In genomic region chr16:17796971-17797811, GRCm38 (mm10) we compare ENCODE assay signal across 8 mouse cellular contexts. TPM values are rescaled to one million over a fixed set of nuclear protein-coding genes. Genes with fewer than 3 reads are reported as not detected.
DNase-seq lines count a peak whose midpoint lies in the region; ATAC-seq and TF ChIP-seq lines count a peak whose summit lies in the region.

Gene Scarf2 (plus strand): TSS chr16:17797282.

- peak within 1 kb of the TSS; percentile 70 for H3K4me3 ChIP-seq in gastrocnemius, adult 2 months
- peak within 1 kb of the TSS; percentile 50 for H3K4me3 ChIP-seq in hindbrain, embryonic 15.5 days
- peak within 1 kb of the TSS; percentile 50 for H3K4me3 ChIP-seq in liver, embryonic 16.5 days (ENCODE audit: low read depth, low read length)

- 2% methylated on average over 77 of the region's 81 CpGs for WGBS in hindbrain, embryonic 15.5 days
- WGBS in liver, embryonic 16.5 days (ENCODE audit: insufficient replicate concordance) = 3% methylated on average over 71 of the region's 81 CpGs

- peak within 1 kb of the TSS; percentile 87 for H3K27ac ChIP-seq in gastrocnemius, adult 2 months
- 0 out of 2 replicates have a peak within 1 kb of the TSS, but pooled peaks have one; percentile 28 for H3K27ac ChIP-seq in hindbrain, embryonic 15.5 days (replicated peaks)
- H3K27ac ChIP-seq in liver, embryonic 16.5 days (ENCODE audit: low read length) = no peak within 1 kb of the TSS

- no peak; the same call in 1 of the 2 replicates for ATAC-seq in hindbrain, embryonic 15.5 days (ENCODE audit: low FRiP score, low read depth)
- 0 out of 2 replicates have a peak, but pooled peaks have one; percentile 19 for ATAC-seq in liver, embryonic 16.5 days (ENCODE audit: low read depth)
- ATAC-seq in monocyte, adult 5-6 weeks (replicated peaks; ENCODE audit: insufficient number of reproducible peaks, low FRiP score, low TSS enrichment, poor library complexity, severe bottlenecking) = no peak

- intact Hi-C loops in gastrocnemius, adult 2 months (cut with DNase I) = no loop called here

- peaks cover 23% of the 10 kb centered on the region for H3K4me1 ChIP-seq in hindbrain, embryonic 15.5 days (replicated peaks)
- H3K4me1 ChIP-seq in liver, embryonic 16.5 days (ENCODE audit: control insufficient read depth, low read depth, low read length) = peaks cover 4% of the 10 kb centered on the region; the same call in 1 of the 2 replicates

- H3K36me3 ChIP-seq in hindbrain, embryonic 15.5 days = peaks cover 14% of the 10 kb centered on the region
- no peaks in the 10 kb centered on the region for H3K36me3 ChIP-seq in liver, embryonic 16.5 days (ENCODE audit: control insufficient read depth, insufficient read depth)

- peaks cover 72% of the 10 kb centered on the region for H3K27me3 ChIP-seq in hindbrain, embryonic 15.5 days
- H3K27me3 ChIP-seq in liver, embryonic 16.5 days (ENCODE audit: control insufficient read depth, insufficient read depth, low read depth, low read length) = peaks cover 70% of the 10 kb centered on the region

- H3K4me2 ChIP-seq in hindbrain, embryonic 15.5 days = peak within 1 kb of the TSS; percentile 91
- H3K4me2 ChIP-seq in liver, embryonic 16.5 days (ENCODE audit: low read depth, low read length) = peak within 1 kb of the TSS; percentile 60

- TF ChIP-seq CTCF in gastrocnemius, adult 2 months (IDR thresholded peaks at IDR 0.05) = no peak

- H3K9ac ChIP-seq in hindbrain, embryonic 15.5 days = peak within 1 kb of the TSS; percentile 55
- peak within 1 kb of the TSS; percentile 30 for H3K9ac ChIP-seq in liver, embryonic 16.5 days (ENCODE audit: low read depth, low read length)

- peak; percentile 74 for DNase-seq in 3T3-L1 (ENCODE audit: low read depth, low spot score)
- peak; percentile 62 for DNase-seq in adrenal gland, postnatal 10 days
- peak; percentile 84 for DNase-seq in gastrocnemius, adult 2 months
- DNase-seq in ovary, postnatal 14 days (ENCODE audit: low spot score) = peak; percentile 61
- no peak for DNase-seq in right cerebral cortex, adult 18-20 months

- no peaks in the 10 kb centered on the region for H3K9me3 ChIP-seq in hindbrain, embryonic 15.5 days
- H3K9me3 ChIP-seq in liver, embryonic 16.5 days (replicated peaks; ENCODE audit: control insufficient read depth, low read length) = no peaks in the 10 kb centered on the region

RNA-seq across cellular contexts. Expression of gene Scarf2, which starts in this region (rescaled TPM):
- total RNA-seq in adrenal gland, postnatal 10 days (2021) = 10 to 100 TPM; 15.0 to 16.7 TPM
- total RNA-seq in gastrocnemius, adult 2 months (2021) = 1 to 10 TPM; 3.6 to 5.2 TPM
- 2.0 and 2.3 TPM in 2 replicates for polyA plus RNA-seq in hindbrain, embryonic 15.5 days (2015; fragmentation: Nextera tagmentation; extraction: Ambion mirVana)
- polyA plus RNA-seq in liver, embryonic 16.5 days (2015; fragmentation: Nextera tagmentation; extraction: Ambion mirVana) = 0.67 TPM in 2 replicates
- total RNA-seq in monocyte, adult 5-6 weeks (2017) = 0.19 to 0.21 TPM in 2 of 3 replicates, not detected in the other

Comparison
In these comparisons a context has a peak if more than half of its experiments do, and no peak if none do; other contexts are left out.
1. Peak in ATAC-seq, H3K4me3 ChIP-seq, H3K9ac ChIP-seq and H3K4me2 ChIP-seq in liver, embryonic 16.5 days; RNA of the gene not detected or under 1 TPM.